Mouse (Mus musculus) urinary bladder, postnatal 25 days (tissue): ENCODE data around the gene Shisa7.
"Not testable (repeated sequence)": the region's sequence is repeated elsewhere in the genome, so short reads cannot be mapped to it uniquely, and the experiment has no call there.

ENCODE experiments used
- DNase-seq: peaks from one replicate; pipeline ENCODE4 v3.0.0; 2022; ENCODE audit warnings: low spot score

Gene Shisa7

DNA sequence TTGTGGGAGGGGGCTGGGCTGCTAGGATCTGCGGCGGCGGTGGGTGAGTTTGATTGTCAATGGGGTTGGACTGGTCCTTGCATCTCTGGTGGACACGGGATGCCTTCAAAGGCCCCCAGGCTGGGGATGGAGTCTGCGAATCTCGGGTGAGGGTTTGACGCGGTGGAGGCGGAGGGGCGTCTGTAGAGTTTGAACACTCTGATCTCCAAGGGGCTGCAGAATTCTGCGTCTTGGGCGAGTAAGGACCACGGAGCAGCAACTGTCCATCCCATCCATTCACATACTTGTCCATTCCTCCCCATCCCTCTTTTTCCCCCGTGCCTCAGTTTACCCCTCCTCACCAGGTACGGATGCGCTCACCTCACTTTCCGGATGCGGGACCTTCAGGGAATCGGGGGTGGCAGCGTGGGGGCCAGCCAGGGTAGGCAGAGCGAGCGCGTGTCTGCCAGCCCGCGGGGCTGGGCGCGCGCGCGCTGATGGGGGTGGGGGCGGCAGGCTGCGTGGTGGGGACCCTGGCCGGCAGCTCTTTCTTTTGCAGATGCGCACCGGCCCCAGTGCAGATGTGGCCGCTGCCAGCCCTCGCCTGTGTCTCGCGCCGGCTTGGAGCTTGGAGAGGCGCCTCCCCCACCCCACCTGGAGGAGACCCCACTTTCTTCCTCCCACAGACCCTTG is at the start of gene Shisa7:
Shisa7 (minus strand) TSS at position 452 of the 672 bp plus-strand sequence.
- DNase-seq, result no peak

DNA sequence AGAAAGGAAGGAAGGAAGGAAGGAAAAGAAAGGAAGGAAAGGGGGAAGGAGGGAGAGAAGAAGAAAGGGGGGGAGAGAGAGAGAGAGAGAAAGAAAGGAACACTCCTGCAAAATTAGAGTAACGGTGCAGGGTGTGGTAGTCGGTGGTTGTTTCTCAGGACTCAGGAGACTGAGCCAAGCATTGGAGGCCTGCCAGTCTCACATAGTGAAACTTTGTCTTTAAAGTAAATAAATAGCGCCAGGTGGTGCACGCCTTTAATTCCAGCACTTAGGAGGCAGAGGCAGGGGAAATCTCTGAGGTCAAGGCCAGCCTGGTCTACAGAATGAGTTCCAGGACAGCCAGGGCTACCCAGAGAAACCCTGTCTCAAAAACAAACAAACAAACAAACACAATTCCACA is 42.2 kb upstream of the Shisa7 start:
- DNase-seq, result no peak

GRCm38 (mm10) chr7:4879036-4879435 is 34.5 kb upstream of the Shisa7 start:
- DNase-seq, result not testable (repeated sequence)

GRCm38 (mm10) chr7:4878186-4878585 is 33.7 kb upstream of the Shisa7 start:
- DNase-seq, result peak; percentile 18

GRCm38 (mm10) chr7:4877226-4877625 is 32.7 kb upstream of the Shisa7 start:
- DNase-seq, result no peak

GRCm38 (mm10) chr7:4876753-4877221 is 32.3 kb upstream of the Shisa7 start, which contains the start of gene Isoc2a:
Gene Isoc2a, plus strand, starts transcription at chr7:4877153.
- DNase-seq, result peak; percentile 77

- no peak for DNase-seq
Measured at GRCm38 (mm10) chr7:4870133-4870532, 25.6 kb upstream of the Shisa7 start, which contains the start of gene Isoc2b. Gene Isoc2b, minus strand, starts transcription at chr7:4870258.

DNA sequence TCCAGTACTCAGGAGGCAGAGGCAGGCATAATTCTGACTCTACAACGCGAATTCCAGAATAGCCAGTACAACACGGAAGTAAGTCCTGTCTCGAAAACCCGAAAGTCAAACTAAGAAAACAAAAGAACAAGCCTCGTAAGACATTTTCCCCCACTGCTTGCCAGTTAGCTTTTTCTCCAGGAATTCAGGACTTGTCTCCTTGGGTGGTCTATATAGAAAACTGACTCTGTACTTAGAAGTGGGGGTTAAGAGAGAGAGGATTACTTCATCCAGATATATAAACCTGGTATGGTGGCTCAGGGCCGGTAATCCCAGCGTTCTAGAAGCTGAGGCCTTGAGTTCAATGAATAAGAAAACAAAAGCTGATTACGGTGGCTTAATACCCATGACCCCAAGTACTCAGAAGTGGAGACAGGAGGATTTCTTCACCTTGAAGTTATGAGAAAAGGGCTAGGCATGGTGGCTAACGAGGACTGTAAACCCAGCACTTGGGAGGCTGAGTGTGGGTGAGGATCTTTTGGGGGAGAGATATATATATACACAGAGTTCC is 22.2 kb upstream of the Shisa7 start:
- no peak for DNase-seq

DNA sequence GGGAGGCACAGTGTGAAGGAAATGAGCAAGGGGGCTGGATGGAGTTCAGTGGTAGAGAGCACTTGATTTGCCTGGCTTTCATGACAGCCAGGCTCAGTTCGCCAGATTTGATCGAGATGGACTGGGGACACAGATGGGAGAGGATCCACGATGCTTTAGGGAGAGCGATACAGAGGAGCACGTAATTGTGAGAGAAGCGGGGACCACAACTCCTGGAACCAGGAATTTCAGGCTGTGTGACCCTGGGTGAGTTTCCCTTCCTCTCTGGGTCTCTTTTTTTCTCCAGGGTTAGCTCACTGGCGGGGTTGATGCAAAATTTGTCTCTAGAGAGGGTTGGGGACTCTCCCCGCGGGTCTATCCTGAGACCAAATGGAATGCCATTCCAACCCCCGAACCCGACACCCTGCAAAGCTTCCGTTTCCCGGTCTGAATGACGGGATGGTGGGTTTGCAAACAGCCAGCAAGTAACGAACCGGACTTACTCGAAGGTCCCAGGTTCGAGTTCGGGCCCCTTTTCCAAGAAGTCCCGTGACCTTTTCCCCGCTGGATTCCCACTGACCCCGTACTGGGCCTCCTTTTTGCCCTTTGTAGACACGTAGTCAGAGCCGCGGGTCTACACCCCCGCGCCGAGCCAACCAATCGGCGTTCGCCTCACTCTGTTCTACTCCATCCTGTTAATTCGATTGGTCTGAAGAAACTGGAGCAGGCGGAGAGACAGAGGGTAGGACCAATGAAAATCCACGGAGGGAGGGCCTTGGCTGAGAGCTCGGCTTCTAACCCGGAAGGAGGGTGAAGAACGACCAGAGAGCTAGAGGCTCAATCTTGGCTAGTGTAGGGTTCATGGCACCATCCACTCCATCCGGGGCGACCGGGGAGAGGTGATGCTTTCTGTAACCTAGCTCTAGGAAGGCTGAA is 21.3 kb upstream of the Shisa7 start:
- DNase-seq, result peak; percentile 92

GRCm38 (mm10) chr7:4865090-4865489 is 20.6 kb upstream of the Shisa7 start:
- no peak for DNase-seq

- DNase-seq, result no peak
Measured at GRCm38 (mm10) chr7:4864130-4864845, 19.8 kb upstream of the Shisa7 start.

DNA sequence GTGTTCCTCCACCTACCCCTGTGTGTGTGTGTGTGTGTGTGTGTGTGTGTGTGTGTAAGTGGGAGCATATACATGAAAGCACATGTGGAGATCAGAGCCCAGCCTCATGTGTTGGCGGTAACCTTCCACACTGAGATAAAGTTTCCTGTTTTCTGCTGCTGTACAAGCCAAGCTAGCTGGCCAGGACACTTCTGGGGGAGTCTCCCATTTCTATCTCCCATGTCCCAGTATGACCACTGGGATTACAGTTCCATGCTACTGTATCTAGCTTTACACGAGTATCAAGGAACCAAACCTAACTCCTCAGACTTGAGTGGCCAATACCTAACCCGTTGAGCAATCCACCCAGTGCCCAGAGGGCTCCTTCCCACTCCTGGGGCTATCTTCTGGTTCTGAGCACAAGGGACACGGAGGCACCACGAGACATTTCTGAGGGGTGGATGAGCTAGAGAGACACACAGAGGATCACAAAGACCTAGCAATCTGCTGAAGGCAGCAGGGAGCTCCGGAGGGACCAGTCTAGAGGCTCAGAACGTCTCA is 19.1 kb upstream of the Shisa7 start:
- DNase-seq, result no peak

DNA sequence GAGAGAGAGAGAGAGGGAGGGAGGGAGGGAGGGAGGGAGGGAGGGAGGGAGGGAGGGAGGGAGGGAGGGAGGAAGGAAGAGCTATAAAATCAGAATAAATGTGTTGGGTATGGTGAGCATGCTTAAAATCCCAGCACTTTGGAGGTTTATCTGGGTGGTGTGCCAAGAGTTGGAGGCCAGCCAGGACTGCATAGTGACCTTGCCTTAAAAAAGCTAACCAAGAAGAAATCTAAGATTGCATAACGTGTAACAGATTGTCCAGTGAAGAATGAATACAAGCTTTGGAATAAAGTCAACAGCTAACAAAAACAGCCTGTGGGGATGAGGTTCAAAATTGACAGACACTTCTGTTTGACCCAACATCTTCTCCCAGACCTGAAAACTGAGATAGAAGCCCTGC is 18.5 kb upstream of the Shisa7 start:
- DNase-seq, result peak; percentile 51

DNA sequence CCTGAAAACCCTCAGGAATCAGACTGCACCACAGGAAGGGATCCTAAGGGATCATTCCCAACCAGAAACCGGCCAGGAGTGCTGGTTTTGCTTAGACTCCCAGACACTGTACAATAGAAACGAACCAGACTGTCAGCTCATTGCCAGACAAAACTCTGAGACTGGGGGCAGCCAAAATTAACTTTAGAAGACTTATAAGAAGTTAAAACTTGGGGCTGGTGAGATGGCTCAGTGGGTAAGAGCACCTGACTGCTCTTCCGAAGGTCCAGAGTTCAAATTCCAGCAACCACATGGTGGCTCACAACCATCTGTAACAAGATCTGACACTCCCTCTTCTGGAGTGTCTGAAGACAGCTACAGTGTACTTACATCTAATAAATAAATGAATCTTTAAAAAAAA is 16.4 kb upstream of the Shisa7 start:
- not testable (repeated sequence) for DNase-seq

GRCm38 (mm10) chr7:4859418-4859978 is 15.0 kb upstream of the Shisa7 start:
- no peak for DNase-seq

- DNase-seq, result no peak
Measured at GRCm38 (mm10) chr7:4857321-4857720, 12.8 kb upstream of the Shisa7 start.

GRCm38 (mm10) chr7:4856508-4856907 is 12.0 kb upstream of the Shisa7 start:
- DNase-seq, result no peak

GRCm38 (mm10) chr7:4853613-4854012 is 9.1 kb upstream of the Shisa7 start:
- DNase-seq, result no peak

DNA sequence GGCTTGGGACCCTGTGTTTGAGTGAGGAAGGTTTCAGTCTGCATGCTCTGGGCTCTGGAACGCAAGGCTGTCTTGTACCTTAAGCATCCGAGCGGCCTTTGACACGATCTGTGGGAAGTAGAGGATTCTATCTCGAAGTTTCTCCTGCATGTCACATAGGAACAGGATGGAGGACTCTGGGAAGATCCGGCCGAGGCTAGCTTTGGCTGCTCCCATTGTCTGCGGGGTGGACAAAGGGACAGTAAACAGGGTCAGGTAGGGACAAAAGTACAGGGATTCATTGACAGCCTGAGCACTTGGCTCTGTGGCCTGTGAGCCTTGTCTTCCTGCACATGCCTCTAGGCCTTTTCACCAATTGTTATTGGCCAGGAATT is 6.8 kb upstream of the Shisa7 start:
- DNase-seq, result no peak

- DNase-seq, result no peak
Measured at GRCm38 (mm10) chr7:4850621-4851314, 6.3 kb upstream of the Shisa7 start.

- no peak for DNase-seq
Measured at GRCm38 (mm10) chr7:4849372-4849771, 4.9 kb upstream of the Shisa7 start.
